Mouse (Mus musculus) bone marrow, adult 2 months (tissue): ENCODE results near the gene Degs1.

Source experiments
- CTCF ChIP-seq: fragments of 200-500 bp; IDR thresholded peaks from 2 replicates; pipeline ENCODE4 v1.5.1; 2011; ENCODE audit warnings: low read length, control low read depth; ENCODE audit not compliant: control insufficient read depth, insufficient read depth
- POLR2A ChIP-seq: fragments of 200-500 bp; IDR thresholded peaks from 2 replicates; pipeline ENCODE4 v1.6.1; 2011; ENCODE audit warnings: low read depth, mild to moderate bottlenecking, control low read depth, low read length, borderline replicate concordance; ENCODE audit not compliant: control insufficient read depth

GRCm38 (mm10) chr1:182296141-182296540, 13.5 kb upstream of the Degs1 start:
- TF ChIP-seq POLR2A (no peak), CTCF (no peak)
